Mouse (Mus musculus): ENCODE measurements around the gene Mecom.

DNA sequence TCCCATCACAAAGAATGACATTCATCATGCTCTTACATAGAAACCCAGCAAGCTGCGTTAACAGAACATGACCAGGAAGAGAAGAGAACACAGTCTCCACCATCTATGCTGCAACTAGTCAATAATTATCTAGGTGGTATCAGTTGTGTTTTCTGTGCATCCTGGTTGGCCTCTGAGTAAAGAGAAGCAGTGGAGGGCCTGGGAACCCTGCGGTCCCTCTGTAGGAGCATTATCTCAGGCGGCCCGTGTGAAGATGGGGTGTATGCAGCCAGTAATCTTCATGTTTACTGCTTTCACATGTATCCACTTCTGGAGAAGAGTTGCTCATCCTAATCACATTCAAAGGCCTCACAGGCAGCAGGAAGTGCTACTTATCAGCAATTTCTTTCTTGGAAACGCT lies 407.5 kb downstream of the Mecom start:
- no peak for TF ChIP-seq CTCF (conservative IDR thresholded peaks at IDR 0.05; ENCODE audit: low read length)
- TF ChIP-seq NANOG (IDR thresholded peaks at IDR 0.05; ENCODE audit: borderline replicate concordance, low read length) = no peak
- no peak for TF ChIP-seq POU5F1 (IDR thresholded peaks at IDR 0.05; ENCODE audit: borderline replicate concordance, low read length)

Data from E14TG2a.4 (cell line).